Mouse (Mus musculus): ENCODE data around the gene Rab40c.

- no peak for TF ChIP-seq CTCF (IDR thresholded peaks at IDR 0.05; ENCODE audit: low read depth)
- no peak for TF ChIP-seq EP300 (IDR thresholded peaks at IDR 0.05; ENCODE audit: low read depth)
Observed at GRCm38 (mm10) chr17:25913877-25914275, 5.7 kb downstream of the Rab40c start.
